Mouse (Mus musculus): ENCODE results near the gene Gm3336. TPM values are rescaled to one million over a fixed set of nuclear protein-coding genes. Genes with fewer than 3 reads are reported as not detected.
A peak's percentile ranks its signal among the peaks of the same experiment; 100 is the strongest.

The Gm3336 gene
- total RNA-seq, 2 experiments from 2014 or later, result not detected

GRCm38 (mm10) chr8:70743656-70744590 is 25.6 kb downstream of the Gm3336 start:
- peak; percentile 71 for DNase-seq (ENCODE audit: low spot score)
- intact Hi-C loops (cut with DNase I), result no loop called here

GRCm38 (mm10) chr8:70744806-70745205 is 26.5 kb downstream of the Gm3336 start:
- intact Hi-C loops (cut with DNase I), result no loop called here
- DNase-seq (ENCODE audit: low spot score), result no peak

- intact Hi-C loops (cut with DNase I), result no loop called here
- no peak for DNase-seq (ENCODE audit: low spot score)
Observed at GRCm38 (mm10) chr8:70745691-70746220, 27.4 kb downstream of the Gm3336 start.

GRCm38 (mm10) chr8:70746676-70747075 is 28.3 kb downstream of the Gm3336 start:
- peak; percentile 1 for DNase-seq (ENCODE audit: low spot score)
- intact Hi-C loops (cut with DNase I), result no loop called here

GRCm38 (mm10) chr8:70747211-70747890 is 29.0 kb downstream of the Gm3336 start:
- intact Hi-C loops (cut with DNase I), result no loop called here
- DNase-seq (ENCODE audit: low spot score), result no peak

- peak; percentile 3 for DNase-seq (ENCODE audit: low spot score)
Observed at GRCm38 (mm10) chr8:70748246-70749096, 30.1 kb downstream of the Gm3336 start.

GRCm38 (mm10) chr8:70749097-70749674 is 30.8 kb downstream of the Gm3336 start:
- DNase-seq (ENCODE audit: low spot score), result no peak
- intact Hi-C loops (cut with DNase I), result no loop called here

More at GRCm38 (mm10) chr8:70748246-70749096, 30.1 kb downstream of the Gm3336 start:
- intact Hi-C loops (cut with DNase I), result no loop called here

GRCm38 (mm10) chr8:70750128-70750680 is 31.9 kb downstream of the Gm3336 start:
- intact Hi-C loops (cut with DNase I), result no loop called here
- DNase-seq (ENCODE audit: low spot score), result peak; percentile 16

GRCm38 (mm10) chr8:70752000-70752764 is 33.8 kb downstream of the Gm3336 start:
- peak; percentile 79 for DNase-seq (ENCODE audit: low spot score)
- intact Hi-C loops (cut with DNase I), result loop anchor here (1.0 kb wide), 1 partner anchor 31 kb away; no protein-coding TSS in a partner anchor

- DNase-seq (ENCODE audit: low spot score), result peak; percentile 93
- intact Hi-C loops (cut with DNase I), result no loop called here
Observed at GRCm38 (mm10) chr8:70753151-70753550, 34.8 kb downstream of the Gm3336 start.

- peak; percentile 98 for DNase-seq (ENCODE audit: low spot score)
- intact Hi-C loops (cut with DNase I), result no loop called here
Observed at GRCm38 (mm10) chr8:70754043-70754870, 35.9 kb downstream of the Gm3336 start, which contains the start of gene Rab3a. Gene Rab3a, plus strand, starts transcription at chr8:70754679.

GRCm38 (mm10) chr8:70754871-70755660 is 36.7 kb downstream of the Gm3336 start:
- DNase-seq (ENCODE audit: low spot score), result no peak
- intact Hi-C loops (cut with DNase I), result loop anchor here (5.0 kb wide), 1 partner anchor 143 kb away; no protein-coding TSS in a partner anchor

- intact Hi-C loops (cut with DNase I), result loop anchor here (5.0 kb wide), 1 partner anchor 144 kb away; no protein-coding TSS in a partner anchor
- DNase-seq (ENCODE audit: low spot score), result no peak
Observed at GRCm38 (mm10) chr8:70755661-70756475, 37.5 kb downstream of the Gm3336 start.

GRCm38 (mm10) chr8:70756476-70757040 is 38.2 kb downstream of the Gm3336 start:
- no peak for DNase-seq (ENCODE audit: low spot score)
- intact Hi-C loops (cut with DNase I), result loop anchor here (5.0 kb wide), 1 partner anchor 144 kb away; no protein-coding TSS in a partner anchor
